Mouse (Mus musculus) midbrain, postnatal 0 days (tissue): ENCODE measurements around the gene Hoxd3. TPM values are rescaled to one million over a fixed set of nuclear protein-coding genes. Genes with fewer than 3 reads are reported as not detected.

Source experiments
- ATAC-seq: fragments of 200-750 bp; cut with Nextera tagmentation; 2 replicates; pipeline ENCODE4 v1.8.0; 2017; ENCODE audit warnings: moderate number of reproducible peaks, mild to moderate bottlenecking, moderate TSS enrichment, moderate library complexity; ENCODE audit not compliant: low FRiP score
- DNase-seq: peaks from one replicate; pipeline ENCODE4 v3.0.0-alpha.2; 2015; ENCODE audit warnings: low spot score
- H3K27ac ChIP-seq: fragments of 300-500 bp; sonication (generic); 2 replicates; pipeline ENCODE4 v1.5.1; 2014; ENCODE audit warnings: low read depth, mild to moderate bottlenecking, low read length, mixed read lengths
- H3K27me3 ChIP-seq: fragments of 300-500 bp; sonication (generic); 2 replicates; pipeline ENCODE4 v1.6.1; 2014; ENCODE audit warnings: low read length, control low read depth, mixed read lengths; ENCODE audit not compliant: insufficient read depth
- H3K36me3 ChIP-seq: fragments of 300-500 bp; sonication (generic); 2 replicates; pipeline ENCODE4 v1.6.1; 2014; ENCODE audit warnings: low read length, control low read depth, mixed read lengths; ENCODE audit not compliant: insufficient read depth
- H3K4me1 ChIP-seq: fragments of 300-500 bp; sonication (generic); 2 replicates; pipeline ENCODE4 v1.6.1; 2014; ENCODE audit warnings: mild to moderate bottlenecking, control low read depth, antibody characterized with exemption, low read length, mixed read lengths; ENCODE audit not compliant: insufficient read depth
- H3K4me2 ChIP-seq: fragments of 300-500 bp; sonication (generic); 2 replicates; pipeline ENCODE4 v1.6.1; 2014; ENCODE audit warnings: low read depth, mild to moderate bottlenecking, low read length, mixed read lengths; ENCODE audit not compliant: poor library complexity, severe bottlenecking
- H3K4me3 ChIP-seq: fragments of 300-500 bp; sonication (generic); 2 replicates; pipeline ENCODE4 v1.5.1; 2014; ENCODE audit warnings: low read depth, mild to moderate bottlenecking, low read length, moderate library complexity
- H3K9ac ChIP-seq: fragments of 300-500 bp; sonication (generic); replicated peaks from 2 replicates; pipeline ENCODE4 v1.6.1; 2014; ENCODE audit warnings: mild to moderate bottlenecking, low read length, moderate library complexity, mixed read lengths; ENCODE audit not compliant: poor library complexity, severe bottlenecking
- H3K9me3 ChIP-seq: fragments of 300-500 bp; sonication (generic); 2 replicates; pipeline ENCODE4 v1.6.1; 2016; ENCODE audit warnings: low read length, control low read depth
- CTCF ChIP-seq: IDR thresholded peaks from 2 replicates; pipeline ENCODE4 v1.5.1; 2016; ENCODE audit warnings: antibody characterized with exemption, mild to moderate bottlenecking
- WGBS: fragments of 180-500 bp; shearing (Covaris S2); extraction: QIAGEN DNeasy Blood & Tissue Kit; methylation state at CpG from one replicate; pipeline ENCODE4 v1.1.7; 2014; 5-methylcytosine and 5-hydroxymethylcytosine counted together
- polyA plus RNA-seq: library from polyadenylated mRNA; unstranded; fragments of >200 nt; fragmentation: Nextera tagmentation; extraction: Ambion mirVana; gene quantifications from 2 replicates; pipeline ENCODE4 v1.2.1, GENCODE M21; 2015
- total RNA-seq: library from RNA; depleted of rRNA; stranded (reverse); fragments of >200 nt; gene quantifications from 2 replicates; pipeline ENCODE4 v1.2.3, GENCODE M21; 2014

Hoxd3 gene
- total and polyA plus RNA-seq, 2 experiments from 2014 or later = 11.6 TPM; not detected in 1

GRCm38 (mm10) chr2:74681594-74682531 is 29.9 kb upstream of the Hoxd3 start:
- H3K36me3 ChIP-seq = no peaks in the 10 kb centered on the region
- WGBS = under 1% methylated on average over 74 of the region's 78 CpGs
- ATAC-seq = no peak
- H3K27me3 ChIP-seq = peaks cover 98% of the 10 kb centered on the region
- H3K4me1 ChIP-seq = no peaks in the 10 kb centered on the region
- H3K9ac ChIP-seq = no peak overlapping the region
- no peaks in the 10 kb centered on the region for H3K9me3 ChIP-seq
- no peak for DNase-seq
- TF ChIP-seq CTCF = no peak
- H3K4me3 ChIP-seq = peak overlapping the region; percentile 3; the same call in 1 of the 2 replicates
- H3K27ac ChIP-seq = no peak overlapping the region
- H3K4me2 ChIP-seq = peak overlapping the region; percentile 2; the same call in 1 of the 2 replicates

- Histone ChIP-seq H3K4me3 (peak overlapping the region; percentile 3; the same call in 1 of the 2 replicates), H3K9ac (no peak overlapping the region), H3K36me3 (no peaks in the 10 kb centered on the region), H3K27me3 (peaks cover 98% of the 10 kb centered on the region), H3K9me3 (no peaks in the 10 kb centered on the region), H3K4me1 (no peaks in the 10 kb centered on the region), H3K27ac (no peak overlapping the region), H3K4me2 (peak overlapping the region; percentile 2; the same call in 1 of the 2 replicates)
- ATAC-seq = no peak
- TF ChIP-seq CTCF = no peak
- DNase-seq = no peak
- WGBS = 1% methylated on average over 26 of the region's 51 CpGs
These were observed 28.9 kb upstream of the Hoxd3 start for GRCm38 (mm10) chr2:74682796-74683195.

GRCm38 (mm10) chr2:74683471-74683951 is 28.2 kb upstream of the Hoxd3 start:
- no peak overlapping the region for H3K9ac ChIP-seq
- H3K4me3 ChIP-seq = no peak overlapping the region
- no peaks in the 10 kb centered on the region for H3K9me3 ChIP-seq
- no peaks in the 10 kb centered on the region for H3K4me1 ChIP-seq
- WGBS = 2% methylated on average over 18 of the region's 18 CpGs
- H3K4me2 ChIP-seq = no peak overlapping the region
- peaks cover 98% of the 10 kb centered on the region for H3K27me3 ChIP-seq
- DNase-seq (no peak), ATAC-seq (no peak)
- no peak overlapping the region for H3K27ac ChIP-seq
- TF ChIP-seq CTCF = no peak
- no peaks in the 10 kb centered on the region for H3K36me3 ChIP-seq

GRCm38 (mm10) chr2:74684106-74684505 is 27.6 kb upstream of the Hoxd3 start:
- H3K9me3 ChIP-seq = no peaks in the 10 kb centered on the region
- H3K4me3 ChIP-seq = no peak overlapping the region
- DNase-seq (no peak), ATAC-seq (no peak)
- H3K4me1 ChIP-seq = no peaks in the 10 kb centered on the region
- H3K9ac ChIP-seq = no peak overlapping the region
- no peak overlapping the region for H3K27ac ChIP-seq
- WGBS = 1% methylated on average over 12 of the region's 12 CpGs
- H3K36me3 ChIP-seq = no peaks in the 10 kb centered on the region
- no peak overlapping the region for H3K4me2 ChIP-seq
- peaks cover 98% of the 10 kb centered on the region for H3K27me3 ChIP-seq
- no peak for TF ChIP-seq CTCF

GRCm38 (mm10) chr2:74685059-74685603 is 26.6 kb upstream of the Hoxd3 start:
- DNase-seq (no peak), ATAC-seq (no peak)
- Histone ChIP-seq H3K9ac (no peak overlapping the region), H3K36me3 (no peaks in the 10 kb centered on the region), H3K9me3 (no peaks in the 10 kb centered on the region), H3K4me1 (no peaks in the 10 kb centered on the region), H3K4me3 (no peak overlapping the region), H3K4me2 (no peak overlapping the region), H3K27ac (no peak overlapping the region), H3K27me3 (peaks cover 97% of the 10 kb centered on the region)
- 15% methylated on average over 4 of the region's 4 CpGs for WGBS
- no peak for TF ChIP-seq CTCF
